Mouse (Mus musculus) erythroblast, embryonic 14.5 days (primary cell): ENCODE results near the gene 1700034J05Rik. TPM values are rescaled to one million over a fixed set of nuclear protein-coding genes. Genes with fewer than 3 reads are reported as not detected.

ENCODE experiments used
- H3K27me3 ChIP-seq: 2 replicates; pipeline ENCODE4 v1.6.1; 2012; ENCODE audit warnings: inconsistent platforms; ENCODE audit not compliant: control insufficient read depth
- H3K36me3 ChIP-seq: 2 replicates; pipeline ENCODE4 v1.6.1; 2012; ENCODE audit warnings: mild to moderate bottlenecking, inconsistent platforms; ENCODE audit not compliant: control insufficient read depth
- H3K4me1 ChIP-seq: 2 replicates; pipeline ENCODE4 v1.6.1; 2012; ENCODE audit warnings: inconsistent platforms; ENCODE audit not compliant: control insufficient read depth
- H3K4me3 ChIP-seq: replicated peaks from 2 replicates; pipeline ENCODE3; 2012; ENCODE audit warnings: moderate library complexity, mild to moderate bottlenecking, inconsistent platforms
- H3K9me3 ChIP-seq: 2 replicates; pipeline ENCODE4 v1.6.1; 2012; ENCODE audit warnings: low read length, inconsistent platforms, mixed read lengths; ENCODE audit not compliant: control insufficient read depth
- GATA1 ChIP-seq: IDR thresholded peaks from 2 replicates; pipeline ENCODE4 v1.6.1; 2012; ENCODE audit warnings: low read length, inconsistent platforms, mixed read lengths
- TAL1 ChIP-seq: IDR thresholded peaks from 3 replicates; pipeline ENCODE4 v1.6.1; 2012; ENCODE audit warnings: low read length, inconsistent platforms, mixed read lengths
- polyA plus RNA-seq: library from polyadenylated mRNA; stranded (reverse); fragments of >175 nt; gene quantifications from 2 replicates; pipeline ENCODE4 v1.2.3, GENCODE M21; 2012

Gene 1700034J05Rik
- polyA plus RNA-seq, 1 experiment, result not detected

DNA sequence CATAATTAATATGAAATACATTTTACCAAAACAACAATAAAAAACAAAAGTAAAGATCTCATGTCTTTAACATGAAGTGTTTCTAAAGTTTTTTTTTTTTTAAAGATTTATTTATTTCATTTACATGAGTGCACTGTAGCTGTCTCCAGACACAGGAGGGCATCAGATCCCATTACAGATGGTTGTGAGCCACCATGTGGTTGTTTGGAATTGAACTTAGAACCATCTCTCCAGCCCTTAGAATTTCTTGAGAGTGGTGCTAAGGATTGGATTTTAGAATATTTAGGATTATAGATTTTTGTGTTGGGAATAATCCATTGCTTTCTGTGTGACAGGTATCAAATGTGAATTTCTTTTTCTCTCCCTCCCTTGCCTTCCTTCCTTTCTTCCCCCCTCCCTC, 10.2 kb downstream of the 1700034J05Rik start:
- no peaks in the 10 kb centered on the region; the same call in 1 of the 2 replicates for H3K36me3 ChIP-seq
- H3K4me1 ChIP-seq, result peaks cover 12% of the 10 kb centered on the region
- no peaks in the 10 kb centered on the region for H3K27me3 ChIP-seq
- H3K9me3 ChIP-seq, result no peaks in the 10 kb centered on the region
- H3K4me3 ChIP-seq, result no peak overlapping the region
- TF ChIP-seq GATA1, result no peak
- TF ChIP-seq TAL1, result no peak

GRCm38 (mm10) chr6:146941505-146942275, 12.5 kb downstream of the 1700034J05Rik start:
- H3K4me3 ChIP-seq, result no peak overlapping the region
- peaks cover 8% of the 10 kb centered on the region for H3K4me1 ChIP-seq
- H3K36me3 ChIP-seq, result no peaks in the 10 kb centered on the region; the same call in 1 of the 2 replicates
- no peaks in the 10 kb centered on the region for H3K9me3 ChIP-seq
- H3K27me3 ChIP-seq, result no peaks in the 10 kb centered on the region
- TF ChIP-seq TAL1 (no peak), GATA1 (no peak)

GRCm38 (mm10) chr6:146939026-146939425, 15.2 kb downstream of the 1700034J05Rik start:
- no peaks in the 10 kb centered on the region for H3K9me3 ChIP-seq
- H3K4me1 ChIP-seq, result no peaks in the 10 kb centered on the region
- no peak overlapping the region for H3K4me3 ChIP-seq
- TF ChIP-seq TAL1 (no peak), GATA1 (no peak)
- no peaks in the 10 kb centered on the region for H3K27me3 ChIP-seq
- H3K36me3 ChIP-seq, result no peaks in the 10 kb centered on the region; the same call in 1 of the 2 replicates

- Histone ChIP-seq H3K9me3 (no peaks in the 10 kb centered on the region), H3K36me3 (no peaks in the 10 kb centered on the region; the same call in 1 of the 2 replicates), H3K4me1 (no peaks in the 10 kb centered on the region), H3K27me3 (no peaks in the 10 kb centered on the region), H3K4me3 (no peak overlapping the region)
- TF ChIP-seq GATA1 (no peak), TAL1 (no peak)
Observed at GRCm38 (mm10) chr6:146935957-146936356, 18.3 kb downstream of the 1700034J05Rik start.

- Histone ChIP-seq H3K4me1 (no peaks in the 10 kb centered on the region), H3K9me3 (no peaks in the 10 kb centered on the region), H3K36me3 (no peaks in the 10 kb centered on the region), H3K4me3 (no peak overlapping the region), H3K27me3 (no peaks in the 10 kb centered on the region)
- no peak for TF ChIP-seq GATA1
- TF ChIP-seq TAL1, result no peak
Observed at GRCm38 (mm10) chr6:146933123-146933522, 21.1 kb downstream of the 1700034J05Rik start.

DNA sequence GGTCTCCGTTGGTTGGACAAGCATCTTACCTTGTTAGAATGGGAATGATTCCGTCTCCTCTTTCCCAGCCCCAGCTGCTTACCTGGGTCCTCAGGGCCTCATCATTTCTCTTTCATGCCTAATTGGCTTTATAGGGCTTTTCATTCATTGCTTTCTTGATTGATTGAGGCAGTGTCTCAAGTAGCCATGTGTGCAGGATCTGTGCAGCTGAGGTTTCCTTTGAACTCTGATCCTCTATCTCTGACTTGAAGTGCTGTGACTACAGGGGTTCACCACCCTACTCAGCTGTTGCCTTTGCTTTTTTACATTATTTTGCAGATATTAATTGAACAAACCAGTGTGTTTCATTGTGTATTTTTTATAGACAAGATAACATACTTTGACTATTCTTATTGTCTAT, 25.2 kb downstream of the 1700034J05Rik start:
- Histone ChIP-seq H3K36me3 (no peaks in the 10 kb centered on the region), H3K27me3 (no peaks in the 10 kb centered on the region), H3K9me3 (no peaks in the 10 kb centered on the region), H3K4me1 (no peaks in the 10 kb centered on the region), H3K4me3 (no peak overlapping the region)
- no peak for TF ChIP-seq GATA1
- no peak for TF ChIP-seq TAL1

GRCm38 (mm10) chr6:146928108-146928507, 26.1 kb downstream of the 1700034J05Rik start:
- TF ChIP-seq GATA1, result no peak
- no peak for TF ChIP-seq TAL1

GRCm38 (mm10) chr6:146926415-146926980, 27.7 kb downstream of the 1700034J05Rik start:
- Histone ChIP-seq H3K4me3 (no peak overlapping the region), H3K9me3 (no peaks in the 10 kb centered on the region), H3K4me1 (no peaks in the 10 kb centered on the region), H3K27me3 (no peaks in the 10 kb centered on the region), H3K36me3 (no peaks in the 10 kb centered on the region)
- TF ChIP-seq TAL1 (no peak), GATA1 (no peak)

More at GRCm38 (mm10) chr6:146928108-146928507, 26.1 kb downstream of the 1700034J05Rik start:
- no peaks in the 10 kb centered on the region for H3K27me3 ChIP-seq
- no peaks in the 10 kb centered on the region for H3K4me1 ChIP-seq
- no peaks in the 10 kb centered on the region for H3K36me3 ChIP-seq
- H3K9me3 ChIP-seq, result no peaks in the 10 kb centered on the region
- H3K4me3 ChIP-seq, result no peak overlapping the region

- no peak overlapping the region for H3K4me3 ChIP-seq
- H3K36me3 ChIP-seq, result no peaks in the 10 kb centered on the region
- TF ChIP-seq GATA1, result no peak
- no peak for TF ChIP-seq TAL1
- no peaks in the 10 kb centered on the region for H3K27me3 ChIP-seq
- no peaks in the 10 kb centered on the region for H3K4me1 ChIP-seq
- H3K9me3 ChIP-seq, result no peaks in the 10 kb centered on the region
Observed at GRCm38 (mm10) chr6:146918341-146918740, 35.9 kb downstream of the 1700034J05Rik start.
